Mouse (Mus musculus): ENCODE results near the gene Arvcf. TPM values are rescaled to one million over a fixed set of nuclear protein-coding genes. Genes with fewer than 3 reads are reported as not detected.

Arvcf gene
- polyA plus RNA-seq, 1 experiment = 49.9 TPM

- no peak for TF ChIP-seq CTCF (IDR thresholded peaks at IDR 0.05; ENCODE audit: insufficient read depth, low read length)
- TF ChIP-seq POLR2A (IDR thresholded peaks at IDR 0.05; ENCODE audit: borderline replicate concordance, extremely low read depth, low read depth, low read length) = no peak
- Histone ChIP-seq H3K4me1 (ENCODE audit: control insufficient read depth, insufficient read depth, low read length) (no peaks in the 10 kb centered on the region), H3K4me3 (replicated peaks; ENCODE audit: extremely low read depth, low read depth, low read length) (no peak overlapping the region)
- no peak for DNase-seq
- WGBS = 71% methylated on average over 9 of the region's 9 CpGs
Measured at GRCm38 (mm10) chr16:18451486-18452181, 103.7 kb downstream of the Arvcf start.

GRCm38 (mm10) chr16:18452361-18452862 lies 104.4 kb downstream of the Arvcf start:
- TF ChIP-seq CTCF (IDR thresholded peaks at IDR 0.05; ENCODE audit: insufficient read depth, low read length) (no peak), POLR2A (IDR thresholded peaks at IDR 0.05; ENCODE audit: borderline replicate concordance, extremely low read depth, low read depth, low read length) (no peak)

DNA sequence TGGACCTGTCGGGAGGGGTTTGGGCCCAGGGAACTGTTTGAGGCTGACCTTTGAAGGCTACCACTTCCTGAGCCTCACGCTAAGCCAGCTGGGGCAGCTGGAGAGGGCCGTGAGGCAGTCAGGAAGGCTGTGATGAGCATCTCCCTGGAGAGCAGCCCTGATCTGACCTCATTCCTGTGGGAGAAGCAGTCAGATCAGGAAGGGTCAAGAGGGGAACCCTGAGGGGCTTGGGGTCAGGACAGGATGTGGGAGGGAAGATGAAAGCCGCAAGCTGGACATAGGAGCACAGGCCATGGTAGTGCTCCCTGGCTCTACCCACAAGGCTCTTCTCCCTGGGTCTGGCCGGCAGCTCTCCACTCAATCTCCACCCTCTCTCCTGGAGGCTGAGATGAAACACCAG lies 105.9 kb downstream of the Arvcf start:
- WGBS = 57% methylated on average over 5 of the region's 5 CpGs
- TF ChIP-seq CTCF (IDR thresholded peaks at IDR 0.05; ENCODE audit: insufficient read depth, low read length) (no peak), POLR2A (IDR thresholded peaks at IDR 0.05; ENCODE audit: borderline replicate concordance, extremely low read depth, low read depth, low read length) (no peak)
- Histone ChIP-seq H3K4me1 (ENCODE audit: control insufficient read depth, insufficient read depth, low read length) (no peaks in the 10 kb centered on the region), H3K4me3 (replicated peaks; ENCODE audit: extremely low read depth, low read depth, low read length) (no peak overlapping the region)
- DNase-seq = no peak

More at GRCm38 (mm10) chr16:18452361-18452862, 104.4 kb downstream of the Arvcf start:
- no peak for DNase-seq
- 88% methylated on average over 8 of the region's 8 CpGs for WGBS
- Histone ChIP-seq H3K4me3 (replicated peaks; ENCODE audit: extremely low read depth, low read depth, low read length) (no peak overlapping the region), H3K4me1 (ENCODE audit: control insufficient read depth, insufficient read depth, low read length) (no peaks in the 10 kb centered on the region)

DNA sequence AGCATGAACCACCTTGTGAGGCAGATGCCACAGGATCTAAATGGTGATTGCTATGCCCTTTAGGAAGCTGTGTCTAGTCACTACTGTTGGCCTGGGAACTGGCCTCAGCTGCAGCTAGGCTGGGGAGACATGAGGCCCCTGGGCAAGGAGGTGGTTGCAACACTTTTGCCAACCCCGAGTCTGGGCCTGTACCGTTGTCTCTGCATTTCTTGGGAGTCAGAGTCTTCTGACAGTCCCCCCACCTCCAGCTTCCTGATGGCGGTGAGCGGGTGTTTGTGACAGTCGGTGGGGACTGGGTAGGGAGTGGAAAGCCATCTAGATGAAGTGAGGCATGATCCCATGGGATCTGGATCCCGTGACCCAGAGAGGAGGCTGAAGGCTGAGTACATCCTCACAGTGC lies 107.4 kb downstream of the Arvcf start:
- H3K4me3 ChIP-seq (replicated peaks; ENCODE audit: extremely low read depth, low read depth, low read length) = no peak overlapping the region
- 74% methylated on average over 6 of the region's 6 CpGs for WGBS
- no peak for DNase-seq
- TF ChIP-seq POLR2A (IDR thresholded peaks at IDR 0.05; ENCODE audit: borderline replicate concordance, extremely low read depth, low read depth, low read length) (no peak), CTCF (IDR thresholded peaks at IDR 0.05; ENCODE audit: insufficient read depth, low read length) (no peak)
- H3K4me1 ChIP-seq (ENCODE audit: control insufficient read depth, insufficient read depth, low read length) = peaks cover 12% of the 10 kb centered on the region

Other genes with a start within 250 kb of the Arvcf start
- gene Rtn4r, start 220.5 kb upstream of the Arvcf start, polyA plus RNA-seq (2012; rRNA removed) = 1.1 and 1.4 TPM in 2 replicates
- not detected in 2 replicates for gene Ccdc188, start 130.3 kb upstream of the Arvcf start, polyA plus RNA-seq (2012; rRNA removed)
- gene Zdhhc8, start 113.0 kb upstream of the Arvcf start, polyA plus RNA-seq (2012; rRNA removed) = 98.7 and 124 TPM in 2 replicates
- 41.9 and 55.2 TPM in 2 replicates for gene Trmt2a, start 99.5 kb upstream of the Arvcf start, polyA plus RNA-seq (2012; rRNA removed)
- gene Ranbp1, start 99.5 kb upstream of the Arvcf start, polyA plus RNA-seq (2012; rRNA removed) = 31.5 and 34.8 TPM in 2 replicates
- 0.34 TPM in 1 of 2 replicates, not detected in the other for gene Gm49776, start 89.9 kb upstream of the Arvcf start, polyA plus RNA-seq (2012; rRNA removed)
- 16.0 and 22.3 TPM in 2 replicates for gene Dgcr8, start 58.9 kb upstream of the Arvcf start, polyA plus RNA-seq (2012; rRNA removed)
- gene Tango2, start 79 bp upstream of the Arvcf start, polyA plus RNA-seq (2012; rRNA removed) = 35.1 and 36.1 TPM in 2 replicates
- gene Txnrd2, start 78.2 kb downstream of the Arvcf start, polyA plus RNA-seq (2012; rRNA removed) = 11.7 and 19.4 TPM in 2 replicates
- 159 and 171 TPM in 2 replicates for gene Comt, start 78.7 kb downstream of the Arvcf start, polyA plus RNA-seq (2012; rRNA removed)
- gene Gnb1l, start 150.5 kb downstream of the Arvcf start, polyA plus RNA-seq (2012; rRNA removed) = 9.4 and 11.3 TPM in 2 replicates
- 5.9 and 6.5 TPM in 2 replicates for gene Rtl10, start 150.7 kb downstream of the Arvcf start, polyA plus RNA-seq (2012; rRNA removed)
- gene Tbx1, start 242.5 kb downstream of the Arvcf start, polyA plus RNA-seq (2012; rRNA removed) = 32.5 and 38.4 TPM in 2 replicates

All from lung, adult 2 months (tissue).